Mouse (Mus musculus) gastrocnemius, adult 18-20 months (tissue): ENCODE measurements around the gene Fbn1. TPM values are rescaled to one million over a fixed set of nuclear protein-coding genes. Genes with fewer than 3 reads are reported as not detected.

Experiments
- DNase-seq: peaks from one replicate; pipeline ENCODE4 v3.0.0; 2021; ENCODE audit warnings: low spot score
- long read RNA-seq, 2 experiments: library from polyadenylated mRNA; stranded (forward); transcript quantifications; one replicate each; pipeline ENCODE4 v2.0.0; 2021
- total RNA-seq, 2 experiments: library from RNA; stranded (reverse); gene quantifications; 2 replicates each; pipeline ENCODE4 v1.2.3; 2021

Fbn1 gene
- total RNA-seq: 10 to 100 TPM; 27.7 to 33.8 TPM
- long read RNA-seq, experiment 1, full-length matches to known transcripts: 1 of 6 reads
- long read RNA-seq, experiment 1, partial matches to known transcripts: 1 of 6 reads
- long read RNA-seq, experiment 1, other reads (novel, unspliced or antisense): 4 of 6 reads
- long read RNA-seq, experiment 2, partial matches to known transcripts: 6 of 7 reads
- long read RNA-seq, experiment 2, other reads (novel, unspliced or antisense): 1 of 7 reads

GRCm38 (mm10) chr2:125507893-125508292 is at the start of gene Fbn1:
Gene Fbn1, minus strand, starts transcription at chr2:125507993.
- DNase-seq: no peak

- no peak for DNase-seq
These were observed 48.0 kb upstream of the Fbn1 start for GRCm38 (mm10) chr2:125555830-125556229.

GRCm38 (mm10) chr2:125548806-125549578 is 41.2 kb upstream of the Fbn1 start:
- no peak for DNase-seq

GRCm38 (mm10) chr2:125544986-125545385 is 37.2 kb upstream of the Fbn1 start:
- peak; percentile 21 for DNase-seq

- DNase-seq: no peak
These were observed 35.9 kb upstream of the Fbn1 start for GRCm38 (mm10) chr2:125543646-125544045.

GRCm38 (mm10) chr2:125541451-125541850 is 33.7 kb upstream of the Fbn1 start:
- DNase-seq: no peak

- no peak for DNase-seq
These were observed 32.8 kb upstream of the Fbn1 start for GRCm38 (mm10) chr2:125540579-125540978.

GRCm38 (mm10) chr2:125539640-125540039 is 31.8 kb upstream of the Fbn1 start:
- no peak for DNase-seq

GRCm38 (mm10) chr2:125530665-125531064 is 22.9 kb upstream of the Fbn1 start:
- DNase-seq: peak; percentile 73

GRCm38 (mm10) chr2:125526566-125526965 is 18.8 kb upstream of the Fbn1 start:
- DNase-seq: no peak

GRCm38 (mm10) chr2:125525484-125525883 is 17.7 kb upstream of the Fbn1 start:
- DNase-seq: no peak

- peak; percentile 67 for DNase-seq
These were observed 8.8 kb upstream of the Fbn1 start for GRCm38 (mm10) chr2:125516594-125516993.

GRCm38 (mm10) chr2:125515291-125516057 is 7.7 kb upstream of the Fbn1 start:
- DNase-seq: no peak

GRCm38 (mm10) chr2:125514391-125514790 is 6.6 kb upstream of the Fbn1 start:
- DNase-seq: no peak

GRCm38 (mm10) chr2:125512544-125512943 is 4.8 kb upstream of the Fbn1 start:
- DNase-seq: no peak

GRCm38 (mm10) chr2:125511898-125512297 is 4.1 kb upstream of the Fbn1 start:
- DNase-seq: no peak

- DNase-seq: peak; percentile 59
These were observed 3.0 kb upstream of the Fbn1 start for GRCm38 (mm10) chr2:125510752-125511151.

GRCm38 (mm10) chr2:125508381-125508780 is 588 bp upstream of the Fbn1 start:
- no peak for DNase-seq

GRCm38 (mm10) chr2:125506316-125507054 is 1.3 kb downstream of the Fbn1 start:
- DNase-seq: peak; percentile 72

GRCm38 (mm10) chr2:125505746-125506315 is 2.0 kb downstream of the Fbn1 start:
- DNase-seq: peak; percentile 30
